Mouse (Mus musculus) gastrocnemius, postnatal 36 days (tissue): ENCODE data around the gene Zfp260. TPM values are rescaled to one million over a fixed set of nuclear protein-coding genes. Genes with fewer than 3 reads are reported as not detected.

Experiments
- DNase-seq, 2 experiments: peaks; one replicate each; pipeline ENCODE4 v3.0.0; 2022
- intact Hi-C: fragments of 180-260 bp; cut with DNase I; formaldehyde crosslinking; loops from one replicate; pipeline ENCODE4 v1.15.1; 2025
- long read RNA-seq, 2 experiments: library from polyadenylated mRNA; stranded (forward); transcript quantifications; one replicate each; pipeline ENCODE4 v2.0.0; 2021
- total RNA-seq, 2 experiments: library from RNA; stranded (reverse); gene quantifications; 2 replicates each; pipeline ENCODE4 v1.2.3; 2021

Zfp260 gene
- 10 to 100 TPM; 25.9 to 28.9 TPM for total RNA-seq
- long read RNA-seq, experiment 1, full-length matches to known transcripts = 5 of 7 reads
- long read RNA-seq, experiment 1, partial matches to known transcripts = 0 of 7 reads
- long read RNA-seq, experiment 1, other reads (novel, unspliced or antisense) = 2 of 7 reads
- long read RNA-seq, experiment 2, full-length matches to known transcripts = 10 of 15 reads
- long read RNA-seq, experiment 2, partial matches to known transcripts = 0 of 15 reads
- long read RNA-seq, experiment 2, other reads (novel, unspliced or antisense) = 5 of 15 reads

- peak; percentile 82 to 85 for DNase-seq
- intact Hi-C loops = loop anchor here (5.0 kb wide), 1 partner anchor 82 kb away; no protein-coding TSS in a partner anchor
Measured at GRCm38 (mm10) chr7:30094646-30095429, at the start of gene Zfp260. Gene Zfp260 (plus strand): TSS chr7:30094777.

GRCm38 (mm10) chr7:30048126-30048525 is 46.5 kb upstream of the Zfp260 start:
- intact Hi-C loops = no loop called here
- no peak for DNase-seq

DNA sequence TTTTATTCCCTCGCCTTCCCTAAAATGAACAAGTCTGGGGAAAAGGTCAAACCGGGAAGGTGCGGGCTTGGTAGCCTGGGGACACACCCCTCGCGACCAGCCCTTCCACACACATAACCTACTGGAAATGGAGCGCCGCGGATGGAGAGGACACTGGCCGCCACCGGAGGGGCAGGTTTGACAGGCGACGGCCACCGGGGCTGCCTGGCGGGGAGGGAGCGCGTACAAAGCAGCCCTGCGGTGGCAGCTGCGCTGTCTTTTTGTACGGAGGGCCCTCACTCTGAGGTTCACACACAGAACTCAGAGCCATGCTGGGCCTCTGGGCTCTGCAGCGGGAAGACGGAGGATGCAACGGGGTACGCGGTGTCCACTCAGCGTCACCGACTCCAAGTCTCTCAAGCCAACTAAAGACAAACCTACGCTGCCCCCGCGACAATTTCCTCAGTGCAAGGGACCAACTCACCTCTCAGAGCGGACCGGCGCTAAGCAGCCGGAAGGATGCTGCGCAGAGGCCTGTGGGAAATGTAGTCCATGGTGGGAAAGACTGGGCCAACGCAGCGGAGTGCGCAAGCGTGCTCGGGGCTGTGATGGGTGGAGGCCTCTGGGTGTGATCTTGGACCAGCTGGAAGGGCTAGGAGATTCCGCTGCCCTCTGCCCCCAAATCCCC is 43.6 kb upstream of the Zfp260 start, which contains the start of gene Zfp14:
TSS of gene Zfp14 (minus strand) at position 499 of the 667 bp plus-strand sequence.
- intact Hi-C loops = no loop called here
- peak; percentile 81 to 87 for DNase-seq

DNA sequence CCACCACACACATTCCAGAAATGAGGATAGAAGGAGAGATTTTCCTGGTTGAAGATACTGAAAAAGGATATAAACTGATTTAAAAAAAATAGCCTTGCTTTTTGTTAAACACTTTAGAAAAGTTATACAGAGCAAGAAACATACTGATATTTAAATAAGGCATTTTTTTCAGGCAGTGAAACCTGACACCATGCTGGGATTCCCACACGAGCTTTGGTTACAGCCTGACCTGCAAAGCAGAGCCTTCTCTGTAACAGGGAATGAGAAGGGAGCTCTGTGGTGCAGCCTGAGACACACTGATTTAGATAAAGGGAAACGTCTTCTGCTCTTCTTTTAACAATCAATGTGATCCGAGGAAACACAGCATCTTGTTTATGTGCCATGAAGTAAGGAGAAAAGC is 41.0 kb upstream of the Zfp260 start:
- DNase-seq = no peak
- intact Hi-C loops = no loop called here

- no peak for DNase-seq
- intact Hi-C loops = no loop called here
Measured at GRCm38 (mm10) chr7:30060341-30060740, 34.2 kb upstream of the Zfp260 start.

- intact Hi-C loops = no loop called here
Measured at GRCm38 (mm10) chr7:30062478-30062877, 32.1 kb upstream of the Zfp260 start.

DNA sequence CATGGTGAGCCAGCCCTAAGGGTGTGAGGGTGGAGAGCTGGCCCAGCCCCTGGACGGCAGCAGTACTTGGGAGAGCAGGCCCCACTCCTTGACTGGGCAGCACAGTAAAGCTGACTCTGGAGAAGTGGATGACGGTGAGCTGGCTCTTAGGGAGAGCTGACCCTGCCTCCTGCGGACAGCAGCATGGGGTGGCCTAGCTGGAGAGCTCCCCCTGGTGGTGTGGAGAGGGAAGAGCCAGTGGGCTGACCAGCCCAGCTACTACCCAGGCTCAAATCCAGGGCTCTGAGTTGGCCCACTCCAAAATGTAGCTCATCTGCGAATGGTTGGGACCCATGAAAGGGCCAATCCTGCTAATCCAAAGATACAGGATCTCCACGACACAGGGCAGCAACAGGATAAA is 30.0 kb upstream of the Zfp260 start:
- intact Hi-C loops = loop anchor here (5.0 kb wide), 1 partner anchor 42 kb away; no protein-coding TSS in a partner anchor
- DNase-seq = no peak

More at GRCm38 (mm10) chr7:30062478-30062877, 32.1 kb upstream of the Zfp260 start:
- no peak for DNase-seq

GRCm38 (mm10) chr7:30072146-30073028 is 22.2 kb upstream of the Zfp260 start, which contains the start of gene Zfp82:
Gene Zfp82 (minus strand): TSS chr7:30072900.
- intact Hi-C loops = no loop called here
- DNase-seq = peak; percentile 70 to 75

DNA sequence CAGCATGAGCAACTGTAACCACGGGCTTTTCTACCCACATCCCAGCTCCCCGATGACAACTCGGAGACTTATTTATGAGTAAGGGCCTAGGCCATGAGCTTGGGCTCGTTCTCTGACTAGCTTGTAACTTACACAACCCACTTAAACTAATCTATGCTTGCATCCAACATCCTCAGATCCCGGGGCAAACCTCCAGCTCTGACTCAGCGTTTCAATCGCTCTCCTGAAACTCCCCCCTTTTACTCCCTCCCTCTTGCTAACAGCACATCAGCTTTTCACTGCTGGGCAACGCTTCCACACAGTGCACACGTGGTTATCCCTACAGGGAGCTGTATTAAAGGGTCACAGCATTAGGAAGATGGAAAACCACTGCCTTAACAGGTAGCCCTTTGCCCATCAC is 8.1 kb upstream of the Zfp260 start:
- intact Hi-C loops = loop anchor here (5.0 kb wide), 1 partner anchor 69 kb away; no protein-coding TSS in a partner anchor
- DNase-seq = no peak

- intact Hi-C loops = loop anchor here (5.0 kb wide), 1 partner anchor 72 kb away; no protein-coding TSS in a partner anchor
Measured at GRCm38 (mm10) chr7:30089405-30089804, 5.2 kb upstream of the Zfp260 start.

GRCm38 (mm10) chr7:30090092-30090969 is 4.2 kb upstream of the Zfp260 start, which contains the start of the genes Gm26920 and Zfp566:
Gene Gm26920 (minus strand): TSS chr7:30090410.
Gene Zfp566 (minus strand): TSS chr7:30090527.
- intact Hi-C loops = loop anchor here (5.0 kb wide), 1 partner anchor 87 kb away; no protein-coding TSS in a partner anchor
- peak; percentile 95 to 96 for DNase-seq

More at GRCm38 (mm10) chr7:30089405-30089804, 5.2 kb upstream of the Zfp260 start:
- DNase-seq = no peak

- intact Hi-C loops = loop anchor here (5.0 kb wide), 1 partner anchor 86 kb away; no protein-coding TSS in a partner anchor
- DNase-seq = no peak
Measured at GRCm38 (mm10) chr7:30090970-30091585, 3.5 kb upstream of the Zfp260 start.

GRCm38 (mm10) chr7:30092666-30093065 is 1.9 kb upstream of the Zfp260 start:
- intact Hi-C loops = loop anchor here (5.0 kb wide), 1 partner anchor 85 kb away; no protein-coding TSS in a partner anchor
- no peak for DNase-seq

GRCm38 (mm10) chr7:30093918-30094415 is 610 bp upstream of the Zfp260 start:
- intact Hi-C loops = loop anchor here (5.0 kb wide), 1 partner anchor 83 kb away; no protein-coding TSS in a partner anchor
- no peak for DNase-seq

DNA sequence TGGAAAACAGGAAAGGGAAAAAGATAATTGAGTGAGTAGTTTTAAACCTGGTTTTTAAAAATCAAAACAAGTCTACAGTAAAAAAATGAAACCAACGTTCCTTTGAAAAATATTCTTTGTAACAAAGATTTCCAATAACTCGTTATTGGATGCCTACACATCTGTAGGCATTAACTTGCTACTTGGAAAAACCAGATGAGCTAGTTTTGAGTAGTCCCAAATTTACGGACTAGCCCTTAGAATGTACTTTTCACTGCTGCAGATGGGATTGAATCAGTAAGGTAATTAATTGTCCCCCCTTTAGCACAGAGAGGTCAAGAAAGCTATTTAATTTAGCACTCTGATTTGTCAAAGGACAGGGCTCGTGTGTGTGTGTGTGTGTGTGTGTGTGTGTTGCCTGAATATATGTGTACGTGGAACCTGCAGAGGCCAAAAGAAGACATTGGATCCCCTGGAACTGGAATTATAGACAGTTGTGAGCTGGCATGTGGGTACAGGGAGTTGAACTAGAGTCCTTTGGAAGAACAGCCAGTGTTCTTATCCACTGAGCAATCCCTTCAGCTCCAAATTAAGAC is 1.1 kb downstream of the Zfp260 start:
- intact Hi-C loops = no loop called here

GRCm38 (mm10) chr7:30099297-30099696 is 4.7 kb downstream of the Zfp260 start:
- intact Hi-C loops = no loop called here
- peak in 1 of 2 experiments; percentile 26 for DNase-seq

More for the DNA sequence above, 1.1 kb downstream of the Zfp260 start:
- DNase-seq = no peak

GRCm38 (mm10) chr7:30116076-30116475 is 21.5 kb downstream of the Zfp260 start:
- intact Hi-C loops = no loop called here
- DNase-seq = no peak
